Mouse (Mus musculus): Measurements from ENCODE around the gene Rasl10b.

- TF ChIP-seq POLR2A (IDR thresholded peaks at IDR 0.05; ENCODE audit: low read depth, low read length) (no peak), CTCF (IDR thresholded peaks at IDR 0.05; ENCODE audit: borderline replicate concordance, insufficient read depth, low read length) (no peak)
Observed at GRCm38 (mm10) chr11:83409087-83409754, at the start of gene Rasl10b.
